9 mouse cellular contexts compared by ENCODE assay signal in genomic region chr3:126609795-126610451, GRCm38 (mm10). TPM values are rescaled to one million over a fixed set of nuclear protein-coding genes. Genes with fewer than 3 reads are reported as not detected.
A peak's percentile ranks its signal among the peaks of the same experiment; 100 is the strongest.
DNase-seq lines count a peak whose midpoint lies in the region; ATAC-seq and TF ChIP-seq lines count a peak whose summit lies in the region.
"Had no signal": no experiment of that assay in that cellular context is flagged by ENCODE, and none has a peak within 500 bp of the region (broad histone marks: within the 10 kb centered on the region; RNA-seq: fewer than 3 reads in every experiment).

No protein-coding gene starts in this region.

- no peaks in the 10 kb centered on the region for H3K36me3 ChIP-seq in midbrain, postnatal 0 days (ENCODE audit: insufficient read depth, low read length)
- no peaks in the 10 kb centered on the region for H3K36me3 ChIP-seq in midbrain, embryonic 10.5 days
- no peaks in the 10 kb centered on the region for H3K36me3 ChIP-seq in hindbrain, embryonic 16.5 days (ENCODE audit: control insufficient read depth, insufficient read depth, low read length)
- H3K36me3 ChIP-seq in neural tube, embryonic 14.5 days (ENCODE audit: control insufficient read depth, insufficient read depth, low read length) = no peaks in the 10 kb centered on the region
- H3K36me3 ChIP-seq: liver, embryonic 15.5 days had no signal

- H3K9me3 ChIP-seq in midbrain, postnatal 0 days (ENCODE audit: low read length) = no peaks in the 10 kb centered on the region
- H3K9me3 ChIP-seq in midbrain, embryonic 10.5 days (replicated peaks) = no peaks in the 10 kb centered on the region
- no peaks in the 10 kb centered on the region for H3K9me3 ChIP-seq in hindbrain, embryonic 16.5 days (ENCODE audit: control insufficient read depth, low read length)
- H3K9me3 ChIP-seq in neural tube, embryonic 14.5 days (ENCODE audit: control insufficient read depth, low read length) = no peaks in the 10 kb centered on the region
- H3K9me3 ChIP-seq: liver, embryonic 15.5 days had no signal

- H3K4me2 ChIP-seq in midbrain, postnatal 0 days (ENCODE audit: low read depth, low read length, poor library complexity, severe bottlenecking) = no peak overlapping the region
- no peak overlapping the region for H3K4me2 ChIP-seq in hindbrain, embryonic 16.5 days (ENCODE audit: low read length)
- H3K4me2 ChIP-seq in neural tube, embryonic 14.5 days (ENCODE audit: low read depth, low read length) = no peak overlapping the region
- H3K4me2 ChIP-seq: liver, embryonic 15.5 days had no signal

- no peak overlapping the region for H3K27ac ChIP-seq in midbrain, postnatal 0 days (ENCODE audit: low read depth, low read length)
- no peak overlapping the region for H3K27ac ChIP-seq in midbrain, embryonic 10.5 days (replicated peaks)
- H3K27ac ChIP-seq in hindbrain, embryonic 16.5 days (ENCODE audit: low read depth, low read length) = no peak overlapping the region
- H3K27ac ChIP-seq in neural tube, embryonic 14.5 days (ENCODE audit: low read depth, low read length) = no peak overlapping the region
- no peak overlapping the region for H3K27ac ChIP-seq in gastrocnemius, adult 2 months
- H3K27ac ChIP-seq: liver, embryonic 15.5 days had no signal

- DNase-seq in midbrain, postnatal 0 days (ENCODE audit: low spot score) = peak; percentile 12
- no peak for DNase-seq in midbrain, embryonic 10.5 days (ENCODE audit: low spot score)
- no peak for DNase-seq in layer of hippocampus, adult 9-10 months (ENCODE audit: low spot score)
- no peak for DNase-seq in gastrocnemius, adult 2 months
- DNase-seq: adrenal gland, postnatal 10 days had no signal

- H3K27me3 ChIP-seq in midbrain, postnatal 0 days (ENCODE audit: insufficient read depth, low read length) = no peaks in the 10 kb centered on the region
- no peaks in the 10 kb centered on the region for H3K27me3 ChIP-seq in midbrain, embryonic 10.5 days (ENCODE audit: low read depth, poor library complexity, severe bottlenecking)
- no peaks in the 10 kb centered on the region for H3K27me3 ChIP-seq in hindbrain, embryonic 16.5 days (replicated peaks; ENCODE audit: control insufficient read depth, insufficient read depth, low read length)
- no peaks in the 10 kb centered on the region for H3K27me3 ChIP-seq in neural tube, embryonic 14.5 days (ENCODE audit: control insufficient read depth, insufficient read depth, low read length)

- intact Hi-C loops in gastrocnemius, adult 2 months (cut with DNase I) = no loop called here

- no peak overlapping the region for H3K9ac ChIP-seq in midbrain, postnatal 0 days (replicated peaks; ENCODE audit: low read length, poor library complexity, severe bottlenecking)
- H3K9ac ChIP-seq in hindbrain, embryonic 16.5 days (ENCODE audit: low read depth, low read length) = no peak overlapping the region
- H3K9ac ChIP-seq in neural tube, embryonic 14.5 days (replicated peaks; ENCODE audit: low read depth, low read length) = no peak overlapping the region
- H3K9ac ChIP-seq: liver, embryonic 15.5 days had no signal

- TF ChIP-seq CTCF in midbrain, postnatal 0 days (IDR thresholded peaks at IDR 0.05) = no peak
- no peak for TF ChIP-seq CTCF in gastrocnemius, adult 2 months (IDR thresholded peaks at IDR 0.05)

- peak; percentile 44; the same call in 1 of the 2 replicates for ATAC-seq in midbrain, postnatal 0 days (ENCODE audit: low FRiP score)
- ATAC-seq in common myeloid progenitor, adult 5-6 weeks (replicated peaks; ENCODE audit: low read depth, poor library complexity, severe bottlenecking) = peak; percentile 55
- peak; percentile 46; the same call in 1 of the 2 replicates for ATAC-seq in hindbrain, embryonic 16.5 days
- peak; percentile 62; the same call in 1 of the 2 replicates for ATAC-seq in neural tube, embryonic 14.5 days (ENCODE audit: low read depth)

- no peak overlapping the region for H3K4me3 ChIP-seq in midbrain, postnatal 0 days (ENCODE audit: low read depth, low read length)
- no peak overlapping the region for H3K4me3 ChIP-seq in midbrain, embryonic 10.5 days
- no peak overlapping the region for H3K4me3 ChIP-seq in hindbrain, embryonic 16.5 days (ENCODE audit: low read length)
- no peak overlapping the region for H3K4me3 ChIP-seq in neural tube, embryonic 14.5 days (ENCODE audit: low read depth, low read length)
- no peak overlapping the region for H3K4me3 ChIP-seq in gastrocnemius, adult 2 months
- H3K4me3 ChIP-seq: liver, embryonic 15.5 days had no signal

- H3K4me1 ChIP-seq in midbrain, postnatal 0 days (ENCODE audit: insufficient read depth, low read length) = no peaks in the 10 kb centered on the region
- peaks cover 40% of the 10 kb centered on the region for H3K4me1 ChIP-seq in midbrain, embryonic 10.5 days
- H3K4me1 ChIP-seq in hindbrain, embryonic 16.5 days (ENCODE audit: control insufficient read depth, insufficient read depth, low read depth, low read length) = peaks cover 2% of the 10 kb centered on the region; the same call in 1 of the 2 replicates
- H3K4me1 ChIP-seq in neural tube, embryonic 14.5 days (ENCODE audit: control insufficient read depth, insufficient read depth, low read length) = peaks cover 13% of the 10 kb centered on the region
- H3K4me1 ChIP-seq: liver, embryonic 15.5 days had no signal

- 61% methylated on average over 14 of the region's 14 CpGs for WGBS in midbrain, postnatal 0 days
- WGBS in midbrain, embryonic 10.5 days = 74% methylated on average over 14 of the region's 14 CpGs
- 61% methylated on average over 14 of the region's 14 CpGs for WGBS in hindbrain, embryonic 16.5 days
- 56% methylated on average over 14 of the region's 14 CpGs for WGBS in neural tube, embryonic 14.5 days

RNA-seq across cellular contexts. Expression of gene Camk2d, which starts 13.8 kb away (rescaled TPM):
- 143 and 162 TPM in 2 replicates for total RNA-seq in midbrain, postnatal 0 days (2014; rRNA removed)
- polyA plus RNA-seq in midbrain, postnatal 0 days (2015; fragmentation: Nextera tagmentation; extraction: Ambion mirVana) = 83.5 and 95.8 TPM in 2 replicates
- 11.7 and 13.0 TPM in 2 replicates for polyA plus RNA-seq in midbrain, embryonic 10.5 days (2016; fragmentation: Nextera tagmentation; extraction: Ambion mirVana)
- total RNA-seq in common myeloid progenitor, adult 5-6 weeks (2017) = 16.1 and 31.6 TPM in 2 replicates
- 81.6 and 88.9 TPM in 2 replicates for polyA plus RNA-seq in hindbrain, embryonic 16.5 days (2015; fragmentation: Nextera tagmentation; extraction: Ambion mirVana)
- polyA plus RNA-seq in neural tube, embryonic 14.5 days (2014; fragmentation: Nextera tagmentation; extraction: Ambion mirVana) = 165 and 215 TPM in 2 replicates
- total RNA-seq in gastrocnemius, adult 2 months (2021) = 10 to 100 TPM; 54.2 to 60.1 TPM
